Mouse (Mus musculus) bone marrow macrophage, adult 2 months (primary cell): ENCODE measurements around the gene Pde8a.

Experiments used
- CTCF ChIP-seq: IDR thresholded peaks from 2 replicates; pipeline ENCODE4 v1.5.1; 2012; ENCODE audit warnings: low read depth, mild to moderate bottlenecking, low read length, moderate library complexity
- POLR2A ChIP-seq: IDR thresholded peaks from 2 replicates; pipeline ENCODE4 v1.6.1; 2012; ENCODE audit warnings: mild to moderate bottlenecking, low read depth, low read length, borderline replicate concordance

GRCm38 (mm10) chr7:81195509-81195908 is 17.9 kb upstream of the Pde8a start:
- TF ChIP-seq CTCF, result no peak
- no peak for TF ChIP-seq POLR2A
